Mouse (Mus musculus): ENCODE measurements around the gene Tbcb. TPM values are rescaled to one million over a fixed set of nuclear protein-coding genes. Genes with fewer than 3 reads are reported as not detected.
A peak's percentile ranks its signal among the peaks of the same experiment; 100 is the strongest.

Tbcb gene
- 21.5 and 24.6 TPM in 2 replicates for polyA plus RNA-seq (2012; rRNA removed)

DNA sequence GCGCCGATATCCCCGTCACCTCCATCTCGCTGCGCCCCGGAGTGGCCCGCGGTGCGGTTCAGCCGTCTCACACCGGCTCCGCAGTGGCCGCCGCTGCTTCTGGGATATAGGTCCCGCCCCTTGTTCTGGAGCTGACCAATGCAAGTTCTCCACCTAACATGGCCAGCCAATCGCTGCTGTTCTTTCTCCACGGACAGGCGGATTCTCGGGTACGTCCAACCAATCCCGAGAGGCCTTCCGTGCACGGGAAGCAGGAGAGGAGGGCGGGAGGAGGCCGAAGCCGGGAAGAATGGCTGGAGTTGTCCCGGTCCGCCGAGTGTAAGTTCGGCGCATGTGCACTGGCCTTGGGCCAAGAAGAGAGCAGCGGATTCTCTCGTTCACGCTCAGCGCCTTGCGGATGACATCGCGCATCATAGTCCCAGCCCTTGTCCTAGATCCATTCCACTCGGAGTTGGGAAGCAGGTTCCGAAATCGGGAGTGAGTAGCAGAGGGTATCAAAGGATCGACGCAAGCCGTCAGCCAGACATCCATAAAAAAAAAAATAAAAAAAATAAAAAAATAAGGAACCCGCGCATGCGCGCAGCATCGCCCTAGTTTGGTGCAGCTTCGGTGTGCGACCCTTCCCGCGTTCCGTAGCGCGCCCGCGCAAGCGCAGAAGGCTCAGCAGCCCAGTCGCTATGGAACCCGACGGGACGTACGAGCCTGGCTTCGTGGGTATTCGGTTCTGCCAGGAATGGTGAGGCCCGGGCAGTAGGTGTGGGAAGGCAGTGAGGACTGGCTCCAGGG, at the start of gene Tbcb, which contains the start of gene Polr2i:
Gene Tbcb (minus strand): TSS at position 604 of the 786 bp plus-strand sequence.
Gene Polr2i (plus strand): TSS at position 280 of the 786 bp plus-strand sequence.
- Histone ChIP-seq H3K27me3 (ENCODE audit: control insufficient read depth, insufficient read depth, low read length) (no peaks in the 10 kb centered on the region), H3K4me3 (ENCODE audit: extremely low read depth, insufficient read depth, insufficient read length) (peak within 1 kb of the TSS; percentile 85), H3K4me1 (ENCODE audit: control insufficient read depth, insufficient read depth, insufficient read length) (no peaks in the 10 kb centered on the region; the same call in 1 of the 2 replicates), H3K27ac (ENCODE audit: insufficient read depth, low read length) (peak within 1 kb of the TSS; percentile 88), H3K36me3 (ENCODE audit: control insufficient read depth, insufficient read depth, low read length) (peaks cover 2% of the 10 kb centered on the region)
- WGBS: under 1% methylated on average over 66 of the region's 67 CpGs
- peak; percentile 94 to 95 for DNase-seq (ENCODE audit: low read depth in 1 of 2, low spot score in 2 of 2)
- TF ChIP-seq POLR2A (IDR thresholded peaks at IDR 0.05; ENCODE audit: low read depth, low read length): peak; percentile 53
- no peak for TF ChIP-seq CTCF (IDR thresholded peaks at IDR 0.05; ENCODE audit: extremely low read depth, insufficient read depth, insufficient read length, insufficient replicate concordance)

DNA sequence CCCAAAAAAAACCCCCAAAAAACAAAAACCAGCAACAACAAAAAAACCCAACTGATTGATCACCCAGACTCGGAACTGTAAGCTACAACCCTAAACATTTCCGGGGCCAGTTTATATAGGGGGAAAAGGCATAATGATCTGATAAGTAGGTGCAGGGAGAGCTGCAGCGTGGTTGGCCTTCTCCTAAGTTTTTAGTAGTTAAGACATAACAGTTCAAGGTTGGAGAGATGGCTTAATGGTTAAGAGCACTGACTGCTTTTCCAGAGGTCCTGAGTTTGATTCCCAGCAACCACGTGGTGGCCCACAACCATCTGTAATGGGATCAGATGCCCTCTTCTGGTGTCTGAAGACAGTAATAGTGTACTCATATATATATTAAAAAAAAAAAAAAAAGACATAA, 49.5 kb upstream of the Tbcb start:
- Histone ChIP-seq H3K36me3 (ENCODE audit: control insufficient read depth, insufficient read depth, low read length) (no peaks in the 10 kb centered on the region), H3K27ac (ENCODE audit: insufficient read depth, low read length) (no peak overlapping the region), H3K4me1 (ENCODE audit: control insufficient read depth, insufficient read depth, insufficient read length) (no peaks in the 10 kb centered on the region), H3K27me3 (ENCODE audit: control insufficient read depth, insufficient read depth, low read length) (no peaks in the 10 kb centered on the region), H3K4me3 (ENCODE audit: extremely low read depth, insufficient read depth, insufficient read length) (no peak overlapping the region)
- TF ChIP-seq POLR2A (IDR thresholded peaks at IDR 0.05; ENCODE audit: low read depth, low read length) (no peak), CTCF (IDR thresholded peaks at IDR 0.05; ENCODE audit: extremely low read depth, insufficient read depth, insufficient read length, insufficient replicate concordance) (no peak)
- WGBS: 85% methylated on average over 4 of the region's 4 CpGs
- no peak for DNase-seq (ENCODE audit: low read depth in 1 of 2, low spot score in 2 of 2)

DNA sequence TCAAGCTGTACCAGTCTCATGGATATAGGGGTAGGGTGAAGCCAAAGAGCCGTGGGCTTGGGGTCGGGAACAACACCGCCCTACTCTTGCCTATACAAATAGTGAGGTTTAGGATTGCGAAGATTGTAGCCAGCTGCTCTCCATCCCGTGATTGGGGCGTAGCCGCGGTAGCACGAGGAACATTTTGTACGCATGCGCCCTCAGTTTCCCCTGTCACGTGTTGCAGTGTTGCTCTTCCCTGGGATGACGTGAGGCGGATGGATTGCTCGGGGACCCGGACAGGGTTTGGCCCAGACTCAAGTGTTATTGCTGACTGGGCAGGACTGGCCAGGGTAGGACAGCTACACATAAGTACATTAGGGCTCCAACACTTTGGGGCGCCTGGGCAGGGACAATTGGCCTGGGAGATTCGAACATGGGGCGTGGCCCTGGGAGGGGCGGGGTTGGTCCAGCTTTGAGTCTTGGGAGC, 48.6 kb upstream of the Tbcb start:
- Histone ChIP-seq H3K4me1 (ENCODE audit: control insufficient read depth, insufficient read depth, insufficient read length) (no peaks in the 10 kb centered on the region), H3K27me3 (ENCODE audit: control insufficient read depth, insufficient read depth, low read length) (no peaks in the 10 kb centered on the region), H3K4me3 (ENCODE audit: extremely low read depth, insufficient read depth, insufficient read length) (peak overlapping the region; percentile 99), H3K27ac (ENCODE audit: insufficient read depth, low read length) (peak overlapping the region; percentile 93), H3K36me3 (ENCODE audit: control insufficient read depth, insufficient read depth, low read length) (no peaks in the 10 kb centered on the region)
- no peak for TF ChIP-seq POLR2A (IDR thresholded peaks at IDR 0.05; ENCODE audit: low read depth, low read length)
- no peak for TF ChIP-seq CTCF (IDR thresholded peaks at IDR 0.05; ENCODE audit: extremely low read depth, insufficient read depth, insufficient read length, insufficient replicate concordance)
- DNase-seq (ENCODE audit: low read depth in 1 of 2, low spot score in 2 of 2): peak; percentile 69 to 81
- WGBS: under 1% methylated on average over 20 of the region's 20 CpGs

DNA sequence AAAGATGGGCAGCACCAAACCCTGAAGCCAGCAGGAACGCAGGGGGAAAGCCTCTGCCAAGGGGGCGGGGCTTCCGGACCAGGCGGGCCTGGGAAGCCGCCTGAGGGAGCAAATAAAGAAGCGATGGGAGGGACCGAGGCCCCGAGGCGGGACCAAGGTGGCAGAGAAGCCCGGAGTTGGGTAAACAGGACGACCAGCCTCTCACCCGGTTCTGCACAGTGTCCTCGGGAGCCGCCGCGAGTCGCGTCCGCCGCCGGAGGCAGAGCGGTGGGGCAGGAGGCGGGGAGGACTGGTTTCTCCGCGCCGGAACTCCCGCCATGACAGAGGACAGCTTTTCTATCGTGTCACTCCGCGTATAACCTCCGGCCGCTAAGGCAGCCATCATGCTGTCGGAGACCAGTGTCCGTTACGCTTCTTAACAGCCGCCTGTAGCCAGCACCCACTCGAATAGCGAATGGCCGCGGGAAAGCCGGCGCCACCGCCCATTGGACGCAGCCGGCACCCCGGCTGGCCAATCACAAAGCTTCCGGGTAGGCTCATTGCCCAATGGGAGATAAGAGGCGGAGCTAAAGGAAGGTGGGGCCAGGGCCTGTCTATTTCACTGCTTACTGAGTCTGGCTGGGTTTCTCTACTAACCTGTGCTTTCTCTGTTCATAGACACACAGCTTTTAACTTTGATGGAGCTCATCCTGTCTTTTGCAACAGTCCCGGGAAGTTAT, 48.0 kb upstream of the Tbcb start, which contains the start of the genes Thap8 and Wdr62:
Gene Thap8 (plus strand): TSS at position 144 of the 719 bp plus-strand sequence.
Gene Wdr62 (minus strand): TSS at position 469 of the 719 bp plus-strand sequence.
- Histone ChIP-seq H3K36me3 (ENCODE audit: control insufficient read depth, insufficient read depth, low read length) (no peaks in the 10 kb centered on the region), H3K4me3 (ENCODE audit: extremely low read depth, insufficient read depth, insufficient read length) (peak within 1 kb of the TSS; percentile 99), H3K27ac (ENCODE audit: insufficient read depth, low read length) (peak within 1 kb of the TSS; percentile 93), H3K27me3 (ENCODE audit: control insufficient read depth, insufficient read depth, low read length) (no peaks in the 10 kb centered on the region), H3K4me1 (ENCODE audit: control insufficient read depth, insufficient read depth, insufficient read length) (no peaks in the 10 kb centered on the region)
- peak; percentile 87 to 90 for DNase-seq (ENCODE audit: low read depth in 1 of 2, low spot score in 2 of 2)
- TF ChIP-seq POLR2A (IDR thresholded peaks at IDR 0.05; ENCODE audit: low read depth, low read length): peak; percentile 19; the same call in 1 of the 2 replicates
- TF ChIP-seq CTCF (IDR thresholded peaks at IDR 0.05; ENCODE audit: extremely low read depth, insufficient read depth, insufficient read length, insufficient replicate concordance): no peak
- under 1% methylated on average over 49 of the region's 49 CpGs for WGBS

DNA sequence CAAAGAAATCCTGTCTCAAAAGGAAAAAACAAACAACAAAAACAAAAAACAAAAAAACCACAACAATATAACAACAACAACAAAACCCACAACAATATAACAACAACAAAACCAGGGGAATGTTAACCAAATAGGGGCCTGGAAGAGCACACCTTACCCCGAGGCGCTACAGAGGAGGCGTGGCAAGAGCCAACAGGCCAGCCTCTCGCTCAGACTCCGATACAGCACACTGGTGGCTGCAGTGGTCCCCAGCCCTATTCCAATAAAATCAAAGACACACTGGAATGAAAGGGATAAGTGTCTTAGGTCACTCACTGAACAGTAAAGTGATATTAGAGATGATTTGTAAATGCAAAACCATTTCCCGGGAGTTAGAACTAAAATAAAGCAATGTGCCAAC, 47.5 kb upstream of the Tbcb start:
- DNase-seq (ENCODE audit: low read depth in 1 of 2, low spot score in 2 of 2): no peak
- 3% methylated on average over 6 of the region's 6 CpGs for WGBS

DNA sequence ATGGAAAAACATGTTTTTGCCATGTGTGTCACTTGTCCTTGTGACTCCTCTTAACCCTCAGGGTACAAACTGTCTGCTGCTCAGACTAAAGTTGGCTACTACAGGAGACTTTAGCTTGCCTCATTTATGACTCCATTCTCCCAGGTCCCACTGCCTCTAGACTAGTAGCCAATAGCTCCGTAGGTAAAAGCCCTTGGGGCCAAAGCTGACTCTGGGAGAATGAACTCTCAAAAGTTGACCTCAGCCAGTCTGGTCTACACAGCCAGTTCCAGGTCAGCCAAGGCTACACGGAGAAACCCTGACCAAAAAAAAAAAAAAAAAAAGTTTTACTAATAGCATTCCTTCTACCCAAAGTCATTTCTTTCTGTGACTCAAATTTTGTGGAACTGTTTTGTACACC, 46.8 kb upstream of the Tbcb start:
- no peak for TF ChIP-seq POLR2A (IDR thresholded peaks at IDR 0.05; ENCODE audit: low read depth, low read length)
- no peak for TF ChIP-seq CTCF (IDR thresholded peaks at IDR 0.05; ENCODE audit: extremely low read depth, insufficient read depth, insufficient read length, insufficient replicate concordance)
- no peak for DNase-seq (ENCODE audit: low read depth in 1 of 2, low spot score in 2 of 2)
- WGBS: 66% methylated on average over 2 of the region's 2 CpGs
- Histone ChIP-seq H3K36me3 (ENCODE audit: control insufficient read depth, insufficient read depth, low read length) (no peaks in the 10 kb centered on the region), H3K4me3 (ENCODE audit: extremely low read depth, insufficient read depth, insufficient read length) (no peak overlapping the region), H3K27ac (ENCODE audit: insufficient read depth, low read length) (no peak overlapping the region), H3K27me3 (ENCODE audit: control insufficient read depth, insufficient read depth, low read length) (no peaks in the 10 kb centered on the region), H3K4me1 (ENCODE audit: control insufficient read depth, insufficient read depth, insufficient read length) (no peaks in the 10 kb centered on the region)

More for the DNA sequence above, 47.5 kb upstream of the Tbcb start:
- no peak for TF ChIP-seq CTCF (IDR thresholded peaks at IDR 0.05; ENCODE audit: extremely low read depth, insufficient read depth, insufficient read length, insufficient replicate concordance)
- TF ChIP-seq POLR2A (IDR thresholded peaks at IDR 0.05; ENCODE audit: low read depth, low read length): no peak
- H3K27ac ChIP-seq (ENCODE audit: insufficient read depth, low read length): no peak overlapping the region
- H3K27me3 ChIP-seq (ENCODE audit: control insufficient read depth, insufficient read depth, low read length): no peaks in the 10 kb centered on the region
- H3K4me3 ChIP-seq (ENCODE audit: extremely low read depth, insufficient read depth, insufficient read length): peak overlapping the region; percentile 99; the same call in 1 of the 2 replicates
- no peaks in the 10 kb centered on the region for H3K4me1 ChIP-seq (ENCODE audit: control insufficient read depth, insufficient read depth, insufficient read length)
- no peaks in the 10 kb centered on the region for H3K36me3 ChIP-seq (ENCODE audit: control insufficient read depth, insufficient read depth, low read length)
